Mouse (Mus musculus): ENCODE measurements around the gene Elf1. TPM values are rescaled to one million over a fixed set of nuclear protein-coding genes. Genes with fewer than 3 reads are reported as not detected.
"Not testable (repeated sequence)": the region's sequence is repeated elsewhere in the genome, so short reads cannot be mapped to it uniquely, and the experiment has no call there.

Gene Elf1
- polyA plus RNA-seq (2014; fragmentation: Nextera tagmentation; extraction: Ambion mirVana): 2.7 and 3.7 TPM in 2 replicates

GRCm38 (mm10) chr14:79480624-79481338, at the start of gene Elf1:
Gene Elf1, plus strand, starts transcription at chr14:79481194.
- Histone ChIP-seq H3K9ac (replicated peaks; ENCODE audit: low read length) (peak within 1 kb of the TSS; percentile 96), H3K4me3 (replicated peaks; ENCODE audit: low read depth, low read length) (peak within 1 kb of the TSS; percentile 92), H3K9me3 (ENCODE audit: control insufficient read depth, low read length) (no peaks in the 10 kb centered on the region), H3K27me3 (ENCODE audit: control insufficient read depth, insufficient read depth, low read length) (no peaks in the 10 kb centered on the region), H3K4me1 (ENCODE audit: control insufficient read depth, insufficient read depth, low read length) (peaks cover 21% of the 10 kb centered on the region), H3K27ac (replicated peaks; ENCODE audit: low read depth, low read length) (peak within 1 kb of the TSS; percentile 100), H3K4me2 (ENCODE audit: low read length) (peak within 1 kb of the TSS; percentile 64), H3K36me3 (ENCODE audit: control insufficient read depth, insufficient read depth, low read length) (peaks cover 7% of the 10 kb centered on the region)
- WGBS: under 1% methylated on average over 84 of the region's 96 CpGs
- ATAC-seq (ENCODE audit: low FRiP score, low TSS enrichment) (peak; percentile 86), DNase-seq (peak; percentile 95)

GRCm38 (mm10) chr14:79434068-79434467, 46.9 kb upstream of the Elf1 start:
- ATAC-seq (ENCODE audit: low FRiP score, low TSS enrichment): no peak
- no peak overlapping the region for H3K4me3 ChIP-seq (replicated peaks; ENCODE audit: low read depth, low read length)
- H3K4me2 ChIP-seq (ENCODE audit: low read length): no peak overlapping the region
- no peaks in the 10 kb centered on the region for H3K36me3 ChIP-seq (ENCODE audit: control insufficient read depth, insufficient read depth, low read length)
- no peak overlapping the region for H3K9ac ChIP-seq (replicated peaks; ENCODE audit: low read length)
- no peaks in the 10 kb centered on the region for H3K4me1 ChIP-seq (ENCODE audit: control insufficient read depth, insufficient read depth, low read length)
- no peaks in the 10 kb centered on the region for H3K27me3 ChIP-seq (ENCODE audit: control insufficient read depth, insufficient read depth, low read length)
- H3K27ac ChIP-seq (replicated peaks; ENCODE audit: low read depth, low read length): no peak overlapping the region
- WGBS: 88% methylated on average over 1 of the region's 1 CpGs
- DNase-seq: no peak
- H3K9me3 ChIP-seq (ENCODE audit: control insufficient read depth, low read length): no peaks in the 10 kb centered on the region

GRCm38 (mm10) chr14:79440655-79441054, 40.3 kb upstream of the Elf1 start:
- Histone ChIP-seq H3K4me2 (ENCODE audit: low read length) (no peak overlapping the region), H3K27me3 (ENCODE audit: control insufficient read depth, insufficient read depth, low read length) (no peaks in the 10 kb centered on the region), H3K4me3 (replicated peaks; ENCODE audit: low read depth, low read length) (no peak overlapping the region), H3K9me3 (ENCODE audit: control insufficient read depth, low read length) (no peaks in the 10 kb centered on the region), H3K9ac (replicated peaks; ENCODE audit: low read length) (no peak overlapping the region), H3K4me1 (ENCODE audit: control insufficient read depth, insufficient read depth, low read length) (peaks cover 16% of the 10 kb centered on the region), H3K36me3 (ENCODE audit: control insufficient read depth, insufficient read depth, low read length) (no peaks in the 10 kb centered on the region), H3K27ac (replicated peaks; ENCODE audit: low read depth, low read length) (no peak overlapping the region)
- no peak for ATAC-seq (ENCODE audit: low FRiP score, low TSS enrichment)
- WGBS: 90% methylated on average over 2 of the region's 2 CpGs
- no peak for DNase-seq

GRCm38 (mm10) chr14:79441441-79441840, 39.6 kb upstream of the Elf1 start:
- no peak overlapping the region for H3K4me2 ChIP-seq (ENCODE audit: low read length)
- no peaks in the 10 kb centered on the region for H3K27me3 ChIP-seq (ENCODE audit: control insufficient read depth, insufficient read depth, low read length)
- no peaks in the 10 kb centered on the region for H3K36me3 ChIP-seq (ENCODE audit: control insufficient read depth, insufficient read depth, low read length)
- ATAC-seq (ENCODE audit: low FRiP score, low TSS enrichment) (no peak), DNase-seq (no peak)
- H3K9me3 ChIP-seq (ENCODE audit: control insufficient read depth, low read length): no peaks in the 10 kb centered on the region
- no peak overlapping the region for H3K4me3 ChIP-seq (replicated peaks; ENCODE audit: low read depth, low read length)
- WGBS: 91% methylated on average over 5 of the region's 5 CpGs
- no peak overlapping the region for H3K27ac ChIP-seq (replicated peaks; ENCODE audit: low read depth, low read length)
- peaks cover 24% of the 10 kb centered on the region for H3K4me1 ChIP-seq (ENCODE audit: control insufficient read depth, insufficient read depth, low read length)
- H3K9ac ChIP-seq (replicated peaks; ENCODE audit: low read length): no peak overlapping the region

GRCm38 (mm10) chr14:79444601-79445000, 36.4 kb upstream of the Elf1 start:
- peak overlapping the region; percentile 28 for H3K4me3 ChIP-seq (replicated peaks; ENCODE audit: low read depth, low read length)
- H3K4me1 ChIP-seq (ENCODE audit: control insufficient read depth, insufficient read depth, low read length): peaks cover 24% of the 10 kb centered on the region
- DNase-seq (no peak), ATAC-seq (ENCODE audit: low FRiP score, low TSS enrichment) (peak; percentile 5; the same call in 1 of the 2 replicates)
- peak overlapping the region; percentile 60 for H3K4me2 ChIP-seq (ENCODE audit: low read length)
- 67% methylated on average over 9 of the region's 9 CpGs for WGBS
- H3K27ac ChIP-seq (replicated peaks; ENCODE audit: low read depth, low read length): peak overlapping the region; percentile 84
- no peaks in the 10 kb centered on the region for H3K9me3 ChIP-seq (ENCODE audit: control insufficient read depth, low read length)
- H3K36me3 ChIP-seq (ENCODE audit: control insufficient read depth, insufficient read depth, low read length): no peaks in the 10 kb centered on the region
- H3K9ac ChIP-seq (replicated peaks; ENCODE audit: low read length): peak overlapping the region; percentile 37; the same call in 1 of the 2 replicates
- H3K27me3 ChIP-seq (ENCODE audit: control insufficient read depth, insufficient read depth, low read length): no peaks in the 10 kb centered on the region

GRCm38 (mm10) chr14:79445055-79445620, 35.9 kb upstream of the Elf1 start:
- Histone ChIP-seq H3K36me3 (ENCODE audit: control insufficient read depth, insufficient read depth, low read length) (no peaks in the 10 kb centered on the region), H3K27me3 (ENCODE audit: control insufficient read depth, insufficient read depth, low read length) (no peaks in the 10 kb centered on the region), H3K9me3 (ENCODE audit: control insufficient read depth, low read length) (no peaks in the 10 kb centered on the region), H3K4me2 (ENCODE audit: low read length) (peak overlapping the region; percentile 60), H3K4me3 (replicated peaks; ENCODE audit: low read depth, low read length) (peak overlapping the region; percentile 28), H3K9ac (replicated peaks; ENCODE audit: low read length) (peak overlapping the region; percentile 37; the same call in 1 of the 2 replicates), H3K27ac (replicated peaks; ENCODE audit: low read depth, low read length) (peak overlapping the region; percentile 84), H3K4me1 (ENCODE audit: control insufficient read depth, insufficient read depth, low read length) (peaks cover 24% of the 10 kb centered on the region)
- ATAC-seq (ENCODE audit: low FRiP score, low TSS enrichment) (peak; percentile 75), DNase-seq (peak; percentile 88)
- WGBS: 4% methylated on average over 16 of the region's 16 CpGs

- Histone ChIP-seq H3K4me2 (ENCODE audit: low read length) (peak within 1 kb of the TSS; percentile 65), H3K4me3 (replicated peaks; ENCODE audit: low read depth, low read length) (peak within 1 kb of the TSS; percentile 52)
- H3K36me3 ChIP-seq (ENCODE audit: control insufficient read depth, insufficient read depth, low read length); H3K27me3 ChIP-seq (ENCODE audit: control insufficient read depth, insufficient read depth, low read length); H3K9me3 ChIP-seq (ENCODE audit: control insufficient read depth, low read length); H3K27ac ChIP-seq (replicated peaks; ENCODE audit: low read depth, low read length); H3K9ac ChIP-seq (replicated peaks; ENCODE audit: low read length); H3K4me1 ChIP-seq (ENCODE audit: control insufficient read depth, insufficient read depth, low read length): not testable (repeated sequence)
- DNase-seq: peak; percentile 96
- WGBS: 19% methylated on average over 42 of the region's 89 CpGs
- peak; percentile 86 for ATAC-seq (ENCODE audit: low FRiP score, low TSS enrichment)
Measured at GRCm38 (mm10) chr14:79451681-79452590, 29.1 kb upstream of the Elf1 start, which contains the start of gene Kbtbd6. Gene Kbtbd6, plus strand, starts transcription at chr14:79451835.

- ATAC-seq (ENCODE audit: low FRiP score, low TSS enrichment): 0 out of 2 replicates have a peak, but pooled peaks have one; percentile 14
- not testable (repeated sequence) for H3K9ac ChIP-seq (replicated peaks; ENCODE audit: low read length); H3K4me1 ChIP-seq (ENCODE audit: control insufficient read depth, insufficient read depth, low read length); H3K36me3 ChIP-seq (ENCODE audit: control insufficient read depth, insufficient read depth, low read length); H3K4me3 ChIP-seq (replicated peaks; ENCODE audit: low read depth, low read length); H3K27ac ChIP-seq (replicated peaks; ENCODE audit: low read depth, low read length); H3K4me2 ChIP-seq (ENCODE audit: low read length); H3K27me3 ChIP-seq (ENCODE audit: control insufficient read depth, insufficient read depth, low read length); DNase-seq; H3K9me3 ChIP-seq (ENCODE audit: control insufficient read depth, low read length)
- over 99% methylated on average over 7 of the region's 10 CpGs for WGBS
Measured at GRCm38 (mm10) chr14:79452591-79452934, 28.4 kb upstream of the Elf1 start.

All from midbrain, embryonic 14.5 days (tissue).